Mouse (Mus musculus) kidney, embryonic 14.5 days (tissue): ENCODE results near the gene Rcn2. TPM values are rescaled to one million over a fixed set of nuclear protein-coding genes. Genes with fewer than 3 reads are reported as not detected.

Experiments
- ATAC-seq: fragments of 200-750 bp; cut with Nextera tagmentation; 2 replicates; pipeline ENCODE4 v1.8.0; 2017; ENCODE audit warnings: moderate number of reproducible peaks, mild to moderate bottlenecking, moderate TSS enrichment, moderate library complexity; ENCODE audit not compliant: low FRiP score, low TSS enrichment
- H3K27ac ChIP-seq: fragments of 300-500 bp; sonication (generic); 2 replicates; pipeline ENCODE4 v1.5.1; 2014; ENCODE audit warnings: low read depth, mild to moderate bottlenecking, low read length, moderate library complexity, mixed read lengths
- H3K27me3 ChIP-seq: fragments of 300-500 bp; sonication (generic); 2 replicates; pipeline ENCODE4 v1.6.1; 2014; ENCODE audit warnings: mild to moderate bottlenecking, low read length; ENCODE audit not compliant: control insufficient read depth, insufficient read depth
- H3K36me3 ChIP-seq: fragments of 300-500 bp; sonication (generic); 2 replicates; pipeline ENCODE4 v1.6.1; 2014; ENCODE audit warnings: low read length, mixed read lengths; ENCODE audit not compliant: control insufficient read depth, insufficient read depth
- H3K4me1 ChIP-seq: fragments of 300-500 bp; sonication (generic); 2 replicates; pipeline ENCODE4 v1.6.1; 2014; ENCODE audit warnings: low read length, mixed read lengths; ENCODE audit not compliant: control insufficient read depth, insufficient read depth
- H3K4me2 ChIP-seq: fragments of 300-500 bp; sonication (generic); replicated peaks from 2 replicates; pipeline ENCODE4 v1.6.1; 2014; ENCODE audit warnings: low read depth, mild to moderate bottlenecking, low read length
- H3K4me3 ChIP-seq: fragments of 300-500 bp; sonication (generic); 2 replicates; pipeline ENCODE4 v1.5.1; 2014; ENCODE audit warnings: mild to moderate bottlenecking, low read length
- H3K9ac ChIP-seq: fragments of 300-500 bp; sonication (generic); 2 replicates; pipeline ENCODE4 v1.6.1; 2014; ENCODE audit warnings: low read depth, mild to moderate bottlenecking, low read length, moderate library complexity
- H3K9me3 ChIP-seq: fragments of 300-500 bp; sonication (generic); 2 replicates; pipeline ENCODE4 v1.6.1; 2016; ENCODE audit warnings: low read length; ENCODE audit not compliant: control insufficient read depth
- WGBS: fragments of 180-500 bp; shearing (Covaris S2); extraction: QIAGEN DNeasy Blood & Tissue Kit; methylation state at CpG from one replicate; pipeline ENCODE4 v1.1.7; 2014; 5-methylcytosine and 5-hydroxymethylcytosine counted together
- polyA plus RNA-seq: library from polyadenylated mRNA; unstranded; fragments of >200 nt; fragmentation: Nextera tagmentation; extraction: Ambion mirVana; gene quantifications from 2 replicates; pipeline ENCODE4 v1.2.1, GENCODE M21; 2014

The Rcn2 gene
- polyA plus RNA-seq, 1 experiment from 2014 or later = 283 TPM

- no peak overlapping the region for H3K9ac ChIP-seq
- H3K4me2 ChIP-seq = no peak overlapping the region
- ATAC-seq = no peak
- 85% methylated on average over 5 of the region's 5 CpGs for WGBS
- no peaks in the 10 kb centered on the region for H3K27me3 ChIP-seq
- no peaks in the 10 kb centered on the region for H3K9me3 ChIP-seq
- no peak overlapping the region for H3K27ac ChIP-seq
- no peak overlapping the region for H3K4me3 ChIP-seq
- H3K4me1 ChIP-seq = peaks cover 4% of the 10 kb centered on the region; the same call in 1 of the 2 replicates
- no peaks in the 10 kb centered on the region for H3K36me3 ChIP-seq
Observed at GRCm38 (mm10) chr9:56086524-56086923, 44.9 kb downstream of the Rcn2 start.

DNA sequence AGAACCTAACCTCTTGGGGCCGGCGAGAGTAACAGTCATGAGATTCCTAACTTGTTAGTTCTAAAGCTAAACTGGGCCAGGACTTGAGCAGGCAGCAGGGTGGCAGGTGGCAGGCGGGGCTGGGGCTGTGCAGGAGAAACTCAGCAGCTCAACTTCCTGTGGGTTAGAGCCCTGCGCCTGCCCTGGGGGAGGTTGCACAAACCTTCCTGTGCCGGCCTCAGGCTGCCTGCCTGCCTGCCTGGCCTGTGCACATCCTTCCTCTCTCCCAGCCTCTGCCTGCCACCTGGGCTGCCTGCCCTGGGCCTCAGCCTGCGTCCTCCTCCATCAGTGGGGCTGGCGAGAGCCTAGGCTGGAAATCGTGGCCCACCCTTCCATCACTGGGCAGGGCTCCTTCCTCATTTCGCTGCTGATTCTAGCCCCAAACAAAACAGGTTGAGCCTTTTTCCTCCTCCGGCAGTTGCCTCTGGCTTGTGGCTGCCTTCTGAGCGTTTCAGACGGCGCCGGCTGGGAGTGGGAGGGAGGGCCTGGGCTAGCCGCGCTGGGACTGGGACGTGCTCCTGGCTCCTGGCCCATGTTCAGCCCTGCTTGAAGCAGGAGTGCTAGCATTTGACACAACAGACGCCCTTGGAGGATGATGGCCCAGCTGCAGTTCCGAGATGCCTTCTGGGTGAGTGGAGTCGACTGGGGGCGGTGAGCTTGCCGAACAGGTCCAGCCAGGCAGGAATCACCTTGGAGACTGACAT, 48.3 kb downstream of the Rcn2 start, which contains the start of gene Pstpip1:
TSS of gene Pstpip1 (plus strand) at position 185 of the 743 bp plus-strand sequence.
- ATAC-seq = peak; percentile 71
- Histone ChIP-seq H3K4me2 (0 out of 2 replicates have a peak within 1 kb of the TSS, but pooled peaks have one; percentile 2), H3K9me3 (no peaks in the 10 kb centered on the region), H3K27ac (no peak within 1 kb of the TSS; the same call in 1 of the 2 replicates), H3K4me3 (no peak within 1 kb of the TSS), H3K36me3 (no peaks in the 10 kb centered on the region), H3K4me1 (peaks cover 4% of the 10 kb centered on the region; the same call in 1 of the 2 replicates), H3K27me3 (no peaks in the 10 kb centered on the region), H3K9ac (peak within 1 kb of the TSS; percentile 31; the same call in 1 of the 2 replicates)
- 19% methylated on average over 22 of the region's 22 CpGs for WGBS

DNA sequence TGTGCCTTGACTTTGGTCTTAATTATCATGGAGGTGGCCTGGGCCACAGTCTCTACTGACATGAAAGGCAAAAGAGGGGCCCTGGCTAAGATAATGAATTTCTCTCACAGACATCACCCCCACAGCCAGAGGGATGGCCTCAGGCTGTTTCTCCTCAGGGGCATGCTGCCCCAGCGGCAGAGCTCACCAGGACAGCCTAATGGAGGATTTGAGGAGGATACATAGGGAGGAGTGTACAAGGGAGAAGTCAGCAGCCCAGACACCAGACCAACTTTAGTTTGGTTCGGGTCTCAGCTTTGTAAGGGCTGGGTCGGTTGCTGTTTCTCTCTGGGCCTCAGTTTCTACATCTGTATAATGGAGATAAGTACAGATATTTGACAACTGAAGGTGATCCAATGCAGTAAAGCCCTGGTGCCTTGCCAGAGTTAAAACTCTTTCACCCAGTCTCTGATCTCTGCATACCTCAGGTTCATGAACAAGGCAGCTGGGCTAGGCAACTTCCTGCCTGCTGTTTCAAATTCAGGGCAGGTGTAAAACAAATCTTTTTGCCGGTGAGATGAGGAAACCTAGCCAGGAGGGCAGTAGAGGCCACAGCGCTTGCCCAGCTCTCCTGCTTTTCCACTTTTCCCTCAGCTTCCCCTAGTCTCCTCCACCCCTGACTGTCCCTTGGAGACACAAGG, 49.0 kb downstream of the Rcn2 start:
- H3K27ac ChIP-seq = no peak overlapping the region
- H3K36me3 ChIP-seq = no peaks in the 10 kb centered on the region
- no peak for ATAC-seq
- no peaks in the 10 kb centered on the region for H3K27me3 ChIP-seq
- H3K9me3 ChIP-seq = no peaks in the 10 kb centered on the region
- peaks cover 4% of the 10 kb centered on the region; the same call in 1 of the 2 replicates for H3K4me1 ChIP-seq
- 0 out of 2 replicates have a peak overlapping the region, but pooled peaks have one; percentile 2 for H3K4me2 ChIP-seq
- WGBS = 66% methylated on average over 5 of the region's 5 CpGs
- H3K9ac ChIP-seq = no peak overlapping the region
- H3K4me3 ChIP-seq = no peak overlapping the region

GRCm38 (mm10) chr9:56092102-56092501, 50.5 kb downstream of the Rcn2 start:
- no peak for ATAC-seq
- peaks cover 4% of the 10 kb centered on the region; the same call in 1 of the 2 replicates for H3K4me1 ChIP-seq
- WGBS = 52% methylated on average over 2 of the region's 2 CpGs
- no peak overlapping the region for H3K27ac ChIP-seq
- H3K4me3 ChIP-seq = no peak overlapping the region
- H3K9me3 ChIP-seq = no peaks in the 10 kb centered on the region
- no peak overlapping the region for H3K9ac ChIP-seq
- H3K4me2 ChIP-seq = no peak overlapping the region
- no peaks in the 10 kb centered on the region for H3K27me3 ChIP-seq
- no peaks in the 10 kb centered on the region for H3K36me3 ChIP-seq

- WGBS = 84% methylated on average over 4 of the region's 4 CpGs
- no peak for ATAC-seq
- Histone ChIP-seq H3K27ac (no peak overlapping the region), H3K9me3 (no peaks in the 10 kb centered on the region), H3K4me1 (no peaks in the 10 kb centered on the region), H3K4me2 (no peak overlapping the region), H3K27me3 (no peaks in the 10 kb centered on the region), H3K4me3 (no peak overlapping the region), H3K36me3 (no peaks in the 10 kb centered on the region), H3K9ac (no peak overlapping the region)
Observed at GRCm38 (mm10) chr9:56097584-56098298, 56.1 kb downstream of the Rcn2 start.

DNA sequence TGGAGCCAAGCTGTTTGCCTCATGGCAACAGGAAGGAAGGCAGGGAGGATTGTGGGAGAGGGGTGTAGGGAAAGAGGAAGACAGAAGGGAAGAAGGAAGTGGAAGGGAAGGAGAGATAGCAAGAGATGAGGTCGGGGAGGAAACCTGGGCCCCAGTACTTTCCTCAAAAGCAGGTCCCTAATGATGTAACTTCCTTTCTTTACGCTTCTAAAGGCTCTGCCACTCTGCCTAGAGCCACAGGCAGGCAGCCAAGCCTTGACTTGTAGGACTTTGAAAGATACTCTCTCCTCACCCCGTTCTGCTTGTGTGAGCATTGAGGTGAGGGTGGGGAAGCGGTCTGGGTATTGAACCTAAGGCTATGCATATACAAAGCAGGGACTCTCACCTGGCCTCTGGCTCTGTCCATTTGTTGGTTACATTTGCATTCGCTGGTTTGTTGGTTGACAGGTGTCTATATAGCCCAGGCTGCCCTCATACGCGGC, 58.4 kb downstream of the Rcn2 start:
- no peaks in the 10 kb centered on the region for H3K36me3 ChIP-seq
- no peaks in the 10 kb centered on the region for H3K27me3 ChIP-seq
- H3K4me2 ChIP-seq = no peak overlapping the region
- ATAC-seq = no peak
- no peaks in the 10 kb centered on the region; the same call in 1 of the 2 replicates for H3K4me1 ChIP-seq
- WGBS = 94% methylated on average over 7 of the region's 7 CpGs
- no peak overlapping the region for H3K4me3 ChIP-seq
- H3K9me3 ChIP-seq = no peaks in the 10 kb centered on the region
- H3K9ac ChIP-seq = no peak overlapping the region
- no peak overlapping the region for H3K27ac ChIP-seq

DNA sequence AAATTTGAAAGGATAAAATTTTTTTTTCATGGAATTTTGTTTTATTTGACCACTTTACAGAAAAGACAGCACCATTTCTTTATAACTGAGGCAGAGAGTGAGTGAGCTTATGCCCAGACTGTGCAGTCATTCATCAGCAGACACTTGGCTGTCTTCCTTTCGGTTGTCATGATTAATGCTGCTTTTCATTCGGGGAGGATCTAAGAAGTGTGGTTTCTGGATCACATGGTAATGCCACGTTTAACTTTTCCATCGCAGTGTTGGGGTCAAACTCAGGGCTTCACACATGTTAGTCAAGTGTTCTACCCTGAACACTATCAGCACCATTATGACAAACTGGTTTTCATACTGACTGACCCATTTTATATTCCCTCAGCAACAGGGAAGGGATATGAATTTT, 59.4 kb downstream of the Rcn2 start:
- WGBS = 28% methylated on average over 4 of the region's 4 CpGs
- no peak overlapping the region for H3K4me2 ChIP-seq
- no peak for ATAC-seq

DNA sequence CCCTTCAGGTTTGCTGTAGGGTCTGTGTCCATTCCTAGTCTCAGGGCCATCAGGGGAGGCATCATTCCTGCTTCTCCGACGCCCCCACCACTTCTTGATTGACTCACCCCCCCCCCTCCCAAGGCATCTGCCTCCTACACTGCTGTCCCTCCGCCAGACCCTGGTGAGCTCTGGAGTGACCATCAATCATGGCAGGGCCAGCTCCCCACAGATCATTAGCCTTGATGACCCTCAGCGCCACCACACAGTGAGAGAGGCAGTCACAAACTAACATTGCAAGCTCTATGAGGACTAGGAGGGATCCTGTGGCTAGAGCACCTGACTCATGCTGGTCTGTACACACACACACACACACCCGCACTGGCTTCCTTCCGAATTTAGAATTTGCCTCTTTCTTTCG, 63.3 kb downstream of the Rcn2 start:
- Histone ChIP-seq H3K27me3 (no peaks in the 10 kb centered on the region), H3K9me3 (no peaks in the 10 kb centered on the region), H3K36me3 (no peaks in the 10 kb centered on the region), H3K4me3 (no peak overlapping the region), H3K4me1 (no peaks in the 10 kb centered on the region; the same call in 1 of the 2 replicates), H3K4me2 (no peak overlapping the region), H3K9ac (no peak overlapping the region), H3K27ac (no peak overlapping the region)
- WGBS = 21% methylated on average over 7 of the region's 7 CpGs
- ATAC-seq = peak; percentile 85

More for the DNA sequence above, 59.4 kb downstream of the Rcn2 start:
- H3K9ac ChIP-seq = no peak overlapping the region
- H3K27ac ChIP-seq = no peak overlapping the region
- H3K27me3 ChIP-seq = no peaks in the 10 kb centered on the region
- no peaks in the 10 kb centered on the region; the same call in 1 of the 2 replicates for H3K4me1 ChIP-seq
- no peaks in the 10 kb centered on the region for H3K9me3 ChIP-seq
- no peaks in the 10 kb centered on the region for H3K36me3 ChIP-seq
- H3K4me3 ChIP-seq = no peak overlapping the region
